Mouse (Mus musculus): ENCODE measurements around the gene Krtap3-1. TPM values are rescaled to one million over a fixed set of nuclear protein-coding genes. Genes with fewer than 3 reads are reported as not detected.
A peak's percentile ranks its signal among the peaks of the same experiment; 100 is the strongest.

The Krtap3-1 gene
- polyA plus RNA-seq, 1 experiment from 2014 or later, result not detected

- H3K4me2 ChIP-seq (replicated peaks), result peak overlapping the region; percentile 37
- no peaks in the 10 kb centered on the region for H3K27me3 ChIP-seq
- no peaks in the 10 kb centered on the region; the same call in 1 of the 2 replicates for H3K4me1 ChIP-seq
- no peak overlapping the region for H3K27ac ChIP-seq (replicated peaks)
- no peaks in the 10 kb centered on the region for H3K9me3 ChIP-seq
- WGBS, result 1% methylated on average over 7 of the region's 7 CpGs
- H3K4me3 ChIP-seq, result no peak overlapping the region; the same call in 1 of the 2 replicates
- ATAC-seq (ENCODE audit: low FRiP score, low read depth), result 0 out of 2 replicates have a peak, but pooled peaks have one; percentile 49
- H3K9ac ChIP-seq (replicated peaks), result no peak overlapping the region
- H3K36me3 ChIP-seq, result no peaks in the 10 kb centered on the region
These were observed 7.7 kb upstream of the Krtap3-1 start for GRCm38 (mm10) chr11:99574106-99574505.

DNA sequence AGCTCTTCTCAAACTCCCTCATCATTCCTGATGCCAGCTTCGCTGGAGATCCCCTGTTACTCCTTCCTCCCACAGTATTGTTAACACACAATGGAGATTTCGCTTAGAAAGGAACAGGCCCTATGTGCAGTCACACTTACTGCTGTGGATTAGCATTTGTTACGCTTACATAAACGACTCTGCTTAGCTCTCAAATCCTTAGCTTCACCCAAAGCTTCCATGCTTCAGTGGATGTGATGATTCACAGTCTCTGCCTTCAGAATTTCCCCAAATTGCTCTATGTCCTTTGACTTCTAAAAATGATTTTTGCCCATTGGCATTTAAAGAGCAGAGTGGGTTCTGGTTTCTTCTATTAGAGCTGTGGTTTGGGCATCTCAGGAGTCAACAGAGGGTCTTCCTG, 6.7 kb upstream of the Krtap3-1 start:
- Histone ChIP-seq H3K4me2 (replicated peaks) (peak overlapping the region; percentile 22; the same call in 1 of the 2 replicates), H3K9me3 (no peaks in the 10 kb centered on the region), H3K27ac (replicated peaks) (no peak overlapping the region), H3K36me3 (no peaks in the 10 kb centered on the region), H3K4me1 (no peaks in the 10 kb centered on the region; the same call in 1 of the 2 replicates), H3K27me3 (no peaks in the 10 kb centered on the region), H3K9ac (replicated peaks) (no peak overlapping the region), H3K4me3 (no peak overlapping the region)
- 16% methylated on average over 4 of the region's 4 CpGs for WGBS
- ATAC-seq (ENCODE audit: low FRiP score, low read depth), result no peak

DNA sequence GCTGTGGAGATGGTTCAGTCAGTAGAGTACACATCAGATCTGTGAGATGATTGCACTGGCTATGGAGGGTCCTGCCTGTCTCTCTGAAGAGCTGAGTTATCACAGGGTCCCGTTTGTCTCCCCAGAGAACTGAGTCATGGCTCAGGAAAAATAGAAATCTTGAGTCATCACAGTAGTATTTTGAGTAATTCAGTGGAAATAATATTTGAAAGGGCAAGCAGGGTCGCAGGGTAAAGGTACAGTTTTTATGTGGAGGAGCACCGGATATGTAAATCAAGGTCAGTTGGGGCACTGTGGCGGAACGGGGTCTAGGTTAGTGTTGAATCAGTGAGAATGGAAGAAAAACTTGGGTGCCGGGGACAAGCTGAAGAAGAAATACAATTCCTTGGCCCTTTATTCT, 3.9 kb downstream of the Krtap3-1 start:
- no peak overlapping the region for H3K4me2 ChIP-seq (replicated peaks)
- H3K9ac ChIP-seq (replicated peaks), result no peak overlapping the region
- no peak overlapping the region for H3K27ac ChIP-seq (replicated peaks)
- 77% methylated on average over 6 of the region's 6 CpGs for WGBS
- no peaks in the 10 kb centered on the region for H3K36me3 ChIP-seq
- no peaks in the 10 kb centered on the region for H3K4me1 ChIP-seq
- no peaks in the 10 kb centered on the region for H3K27me3 ChIP-seq
- no peak overlapping the region for H3K4me3 ChIP-seq
- ATAC-seq (ENCODE audit: low FRiP score, low read depth), result no peak
- no peaks in the 10 kb centered on the region for H3K9me3 ChIP-seq

DNA sequence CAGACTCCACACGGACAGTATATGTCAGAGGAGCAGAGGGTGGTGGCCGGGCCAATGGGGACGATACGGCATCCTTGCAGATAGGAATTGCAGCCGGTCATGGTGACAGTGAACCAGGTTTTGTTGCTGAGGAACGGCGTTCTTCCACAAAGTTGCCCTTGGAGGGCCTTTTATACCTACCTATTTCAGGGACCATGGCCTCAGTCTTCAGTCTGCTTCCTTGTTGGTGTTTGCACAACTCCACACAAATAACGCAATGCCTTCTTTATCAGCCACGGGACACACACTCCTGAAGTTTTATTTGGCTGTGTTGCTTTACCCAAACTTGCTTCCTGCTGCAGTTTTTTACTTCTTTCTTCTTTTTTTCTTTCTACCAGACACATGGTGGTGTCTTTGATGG, 7.1 kb downstream of the Krtap3-1 start, which contains the start of gene Gm11939:
TSS of gene Gm11939 (minus strand) at position 101 of the 400 bp plus-strand sequence.
- no peak for ATAC-seq (ENCODE audit: low FRiP score, low read depth)
- Histone ChIP-seq H3K27ac (replicated peaks) (no peak within 1 kb of the TSS), H3K9me3 (no peaks in the 10 kb centered on the region), H3K4me2 (replicated peaks) (no peak within 1 kb of the TSS), H3K27me3 (no peaks in the 10 kb centered on the region), H3K4me1 (no peaks in the 10 kb centered on the region), H3K36me3 (no peaks in the 10 kb centered on the region), H3K9ac (replicated peaks) (no peak within 1 kb of the TSS), H3K4me3 (no peak within 1 kb of the TSS)
- 93% methylated on average over 9 of the region's 9 CpGs for WGBS

DNA sequence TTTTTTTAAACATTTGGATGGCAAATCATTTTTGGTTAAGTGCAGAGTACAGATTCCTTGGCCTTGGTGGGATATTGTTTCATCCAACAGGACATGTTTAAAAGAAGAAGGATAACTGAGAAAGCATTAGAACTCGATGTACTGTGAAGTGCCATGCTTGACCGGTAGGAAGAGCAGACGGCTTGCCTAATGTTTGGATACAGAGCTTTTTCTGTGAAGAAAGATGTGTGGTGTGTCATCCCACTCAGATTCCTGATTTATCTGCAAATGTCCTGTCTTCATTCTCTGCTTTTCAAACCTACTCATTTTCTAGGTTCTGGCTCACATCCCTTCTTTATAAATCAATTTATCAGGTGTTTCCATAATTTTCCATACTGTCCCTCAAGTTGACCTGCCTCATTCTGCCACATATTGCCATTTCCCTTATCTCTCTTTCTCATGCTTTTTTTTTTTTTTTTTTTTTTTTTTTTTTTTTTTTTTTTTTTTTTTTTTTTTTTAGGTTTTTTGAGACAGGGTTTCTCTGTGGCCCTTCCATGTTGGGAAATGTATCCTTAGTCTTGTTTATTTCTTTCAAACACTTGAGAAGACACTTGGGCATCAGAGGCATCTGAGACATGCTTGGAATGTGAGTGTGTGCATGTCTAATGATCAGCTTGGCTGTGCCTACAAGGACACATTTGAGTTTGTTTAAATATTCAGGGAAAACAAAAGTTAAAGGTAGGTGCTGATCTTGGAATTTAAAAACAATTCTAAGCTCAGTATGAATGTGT, 8.3 kb downstream of the Krtap3-1 start:
- WGBS, result 84% methylated on average over 3 of the region's 3 CpGs
- Histone ChIP-seq H3K4me2 (replicated peaks) (no peak overlapping the region), H3K4me1 (no peaks in the 10 kb centered on the region), H3K9ac (replicated peaks) (no peak overlapping the region), H3K4me3 (no peak overlapping the region), H3K36me3 (no peaks in the 10 kb centered on the region), H3K27me3 (no peaks in the 10 kb centered on the region), H3K27ac (replicated peaks) (no peak overlapping the region), H3K9me3 (no peaks in the 10 kb centered on the region)
- no peak for ATAC-seq (ENCODE audit: low FRiP score, low read depth)

- no peaks in the 10 kb centered on the region for H3K9me3 ChIP-seq
- no peak within 1 kb of the TSS for H3K27ac ChIP-seq (replicated peaks)
- H3K9ac ChIP-seq (replicated peaks), result no peak within 1 kb of the TSS
- no peaks in the 10 kb centered on the region for H3K27me3 ChIP-seq
- H3K4me2 ChIP-seq (replicated peaks), result no peak within 1 kb of the TSS
- no peaks in the 10 kb centered on the region for H3K36me3 ChIP-seq
- no peak for ATAC-seq (ENCODE audit: low FRiP score, low read depth)
- H3K4me3 ChIP-seq, result no peak within 1 kb of the TSS
- H3K4me1 ChIP-seq, result no peaks in the 10 kb centered on the region
- 88% methylated on average over 2 of the region's 2 CpGs for WGBS
These were observed 9.7 kb downstream of the Krtap3-1 start, which contains the start of gene Krtap3-2 for GRCm38 (mm10) chr11:99556753-99557152. Gene Krtap3-2, minus strand, starts transcription at chr11:99556853.

- no peak for ATAC-seq (ENCODE audit: low FRiP score, low read depth)
- no peak overlapping the region for H3K9ac ChIP-seq (replicated peaks)
- H3K4me1 ChIP-seq, result no peaks in the 10 kb centered on the region
- no peaks in the 10 kb centered on the region for H3K36me3 ChIP-seq
- H3K9me3 ChIP-seq, result no peaks in the 10 kb centered on the region
- no peaks in the 10 kb centered on the region for H3K27me3 ChIP-seq
- H3K27ac ChIP-seq (replicated peaks), result no peak overlapping the region
- H3K4me3 ChIP-seq, result no peak overlapping the region
- H3K4me2 ChIP-seq (replicated peaks), result no peak overlapping the region
- 86% methylated on average over 2 of the region's 2 CpGs for WGBS
These were observed 10.2 kb downstream of the Krtap3-1 start for GRCm38 (mm10) chr11:99556195-99556594.

DNA sequence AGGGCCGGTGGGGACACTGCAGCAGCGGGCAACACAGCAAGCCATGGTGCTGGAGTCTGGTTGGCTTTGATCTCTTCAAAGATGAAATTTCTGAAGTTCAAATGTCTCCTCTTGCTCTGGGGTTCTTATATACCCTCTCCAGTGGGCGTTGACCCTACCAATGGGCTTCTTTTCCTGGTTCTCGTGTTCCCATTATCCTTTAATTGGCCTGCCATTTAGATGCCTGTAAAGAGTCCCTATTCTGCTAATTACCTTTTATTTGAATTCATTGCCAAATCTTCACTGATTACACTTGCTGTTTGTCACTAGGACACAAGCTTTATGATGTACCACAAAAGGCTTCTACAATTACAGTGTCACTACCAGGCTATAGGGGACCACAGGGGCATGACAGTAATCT, 15.7 kb downstream of the Krtap3-1 start, which contains the start of gene Krtap3-3:
TSS of gene Krtap3-3 (minus strand) at position 101 of the 400 bp plus-strand sequence.
- WGBS, result 73% methylated on average over 4 of the region's 4 CpGs
- Histone ChIP-seq H3K4me2 (replicated peaks) (no peak within 1 kb of the TSS), H3K27ac (replicated peaks) (no peak within 1 kb of the TSS), H3K4me1 (no peaks in the 10 kb centered on the region), H3K4me3 (no peak within 1 kb of the TSS), H3K9ac (replicated peaks) (no peak within 1 kb of the TSS), H3K9me3 (no peaks in the 10 kb centered on the region), H3K27me3 (no peaks in the 10 kb centered on the region), H3K36me3 (no peaks in the 10 kb centered on the region)
- ATAC-seq (ENCODE audit: low FRiP score, low read depth), result no peak

- Histone ChIP-seq H3K27me3 (no peaks in the 10 kb centered on the region), H3K9ac (replicated peaks) (no peak overlapping the region), H3K4me2 (replicated peaks) (no peak overlapping the region), H3K4me1 (no peaks in the 10 kb centered on the region), H3K4me3 (no peak overlapping the region), H3K36me3 (no peaks in the 10 kb centered on the region), H3K27ac (replicated peaks) (no peak overlapping the region), H3K9me3 (no peaks in the 10 kb centered on the region)
- no peak for ATAC-seq (ENCODE audit: low FRiP score, low read depth)
These were observed 18.5 kb downstream of the Krtap3-1 start for GRCm38 (mm10) chr11:99547892-99548291.

- H3K27me3 ChIP-seq, result no peaks in the 10 kb centered on the region
- 0 out of 2 replicates have a peak, but pooled peaks cover 7% of the 10 kb centered on the region for H3K4me1 ChIP-seq
- 75% methylated on average over 9 of the region's 9 CpGs for WGBS
- no peak overlapping the region for H3K4me3 ChIP-seq
- no peak overlapping the region for H3K27ac ChIP-seq (replicated peaks)
- no peak overlapping the region for H3K9ac ChIP-seq (replicated peaks)
- no peak for ATAC-seq (ENCODE audit: low FRiP score, low read depth)
- H3K4me2 ChIP-seq (replicated peaks), result no peak overlapping the region
- H3K36me3 ChIP-seq, result no peaks in the 10 kb centered on the region
- H3K9me3 ChIP-seq, result no peaks in the 10 kb centered on the region
These were observed 26.7 kb downstream of the Krtap3-1 start for GRCm38 (mm10) chr11:99539721-99540120.

GRCm38 (mm10) chr11:99521288-99521860, 45.1 kb downstream of the Krtap3-1 start, which contains the start of gene Krt39:
Gene Krt39, minus strand, starts transcription at chr11:99521338.
- 94% methylated on average over 13 of the region's 13 CpGs for WGBS
- no peaks in the 10 kb centered on the region for H3K27me3 ChIP-seq
- no peak within 1 kb of the TSS for H3K27ac ChIP-seq (replicated peaks)
- no peaks in the 10 kb centered on the region for H3K4me1 ChIP-seq
- H3K9me3 ChIP-seq, result no peaks in the 10 kb centered on the region
- H3K4me3 ChIP-seq, result no peak within 1 kb of the TSS
- H3K9ac ChIP-seq (replicated peaks), result no peak within 1 kb of the TSS
- ATAC-seq (ENCODE audit: low FRiP score, low read depth), result no peak
- no peak within 1 kb of the TSS for H3K4me2 ChIP-seq (replicated peaks)
- H3K36me3 ChIP-seq, result no peaks in the 10 kb centered on the region
